Comparison of ENCODE assay signal across 8 mouse cellular contexts in genomic region chr17:32890852-32891238, GRCm38 (mm10). TPM values are rescaled to one million over a fixed set of nuclear protein-coding genes. Genes with fewer than 3 reads are reported as not detected.
DNase-seq lines count a peak whose midpoint lies in the region; ATAC-seq and TF ChIP-seq lines count a peak whose summit lies in the region.

No protein-coding gene starts in this region.

- no peak for DNase-seq in gastrocnemius, adult 2 months
- DNase-seq in gastrocnemius, postnatal 10 days: no peak
- no peak for DNase-seq in forebrain, embryonic 14.5 days (ENCODE audit: low spot score)
- no peak for DNase-seq in ovary, adult 18-20 months (ENCODE audit: low spot score)
- no peak for DNase-seq in embryo, embryonic 10 days (ENCODE audit: low spot score)
- DNase-seq in gastrocnemius, postnatal 4 days (ENCODE audit: low spot score in 2 of 2): no peak

- peak overlapping the region; percentile 75 for H3K9ac ChIP-seq in forebrain, embryonic 14.5 days (ENCODE audit: low read length)
- H3K9ac ChIP-seq in liver, embryonic 16.5 days (ENCODE audit: low read depth, low read length): peak overlapping the region; percentile 77

- intact Hi-C loops in gastrocnemius, adult 2 months (cut with DNase I): loop anchor here (2.0 to 5.0 kb wide), 3 partner anchors 56 to 119 kb away; partner anchors contain the start of genes Cyp4f13 and Zfp472

- H3K4me2 ChIP-seq in forebrain, embryonic 14.5 days (ENCODE audit: low read length): peak overlapping the region; percentile 67
- H3K4me2 ChIP-seq in liver, embryonic 16.5 days (ENCODE audit: low read depth, low read length): peak overlapping the region; percentile 85

- no peak for TF ChIP-seq CTCF in gastrocnemius, adult 2 months (IDR thresholded peaks at IDR 0.05)

- peak overlapping the region; percentile 92 for H3K4me3 ChIP-seq in gastrocnemius, adult 2 months
- H3K4me3 ChIP-seq in forebrain, embryonic 14.5 days (ENCODE audit: low read depth, low read length): peak overlapping the region; percentile 62
- peak overlapping the region; percentile 73 for H3K4me3 ChIP-seq in liver, embryonic 16.5 days (ENCODE audit: low read depth, low read length)

- H3K9me3 ChIP-seq in forebrain, embryonic 14.5 days (replicated peaks; ENCODE audit: control insufficient read depth, low read length): no peaks in the 10 kb centered on the region
- no peaks in the 10 kb centered on the region for H3K9me3 ChIP-seq in liver, embryonic 16.5 days (replicated peaks; ENCODE audit: control insufficient read depth, low read length)

- ATAC-seq in CD4-positive, CD25-positive, alpha-beta regulatory T cell, adult 4 months: peak; percentile 16
- ATAC-seq in forebrain, embryonic 14.5 days: peak; percentile 53; the same call in 1 of the 2 replicates
- ATAC-seq in liver, embryonic 16.5 days (ENCODE audit: low read depth): peak; percentile 14

- no peaks in the 10 kb centered on the region for H3K27me3 ChIP-seq in forebrain, embryonic 14.5 days (replicated peaks; ENCODE audit: control insufficient read depth, insufficient read depth, low read length)
- no peaks in the 10 kb centered on the region for H3K27me3 ChIP-seq in liver, embryonic 16.5 days (ENCODE audit: control insufficient read depth, insufficient read depth, low read depth, low read length)

- H3K27ac ChIP-seq in gastrocnemius, adult 2 months: peak overlapping the region; percentile 94
- peak overlapping the region; percentile 74 for H3K27ac ChIP-seq in forebrain, embryonic 14.5 days (ENCODE audit: low read depth, low read length)
- H3K27ac ChIP-seq in liver, embryonic 16.5 days (ENCODE audit: low read length): peak overlapping the region; percentile 6; the same call in 1 of the 2 replicates

- 3% methylated on average over 11 of the region's 11 CpGs for WGBS in forebrain, embryonic 14.5 days
- 4% methylated on average over 11 of the region's 11 CpGs for WGBS in liver, embryonic 16.5 days (ENCODE audit: insufficient replicate concordance)

- peaks cover 10% of the 10 kb centered on the region for H3K4me1 ChIP-seq in forebrain, embryonic 14.5 days (ENCODE audit: control insufficient read depth, insufficient read depth, low read length)
- H3K4me1 ChIP-seq in liver, embryonic 16.5 days (ENCODE audit: control insufficient read depth, low read depth, low read length): peaks cover 10% of the 10 kb centered on the region

- H3K36me3 ChIP-seq in forebrain, embryonic 14.5 days (ENCODE audit: control insufficient read depth, insufficient read depth, low read length): 0 out of 2 replicates have a peak, but pooled peaks cover 2% of the 10 kb centered on the region
- H3K36me3 ChIP-seq in liver, embryonic 16.5 days (ENCODE audit: control insufficient read depth, insufficient read depth): no peaks in the 10 kb centered on the region

RNA-seq across cellular contexts. Expression of gene Zfp870, which starts 0.6 kb away (rescaled TPM):
- total RNA-seq in gastrocnemius, adult 2 months (2021): 1 to 10 TPM; 6.7 to 8.5 TPM
- 1 to 10 TPM; 7.1 to 7.4 TPM for total RNA-seq in gastrocnemius, postnatal 10 days (2021)
- 10 to 100 TPM; 11.6 to 13.8 TPM for polyA plus RNA-seq in CD4-positive, CD25-positive, alpha-beta regulatory T cell, adult 4 months (2017; shearing (Covaris generic))
- polyA plus RNA-seq in forebrain, embryonic 14.5 days (2014; fragmentation: Nextera tagmentation; extraction: Ambion mirVana): 8.5 and 10.9 TPM in 2 replicates
- 1.3 and 1.4 TPM in 2 replicates for polyA plus RNA-seq in liver, embryonic 16.5 days (2015; fragmentation: Nextera tagmentation; extraction: Ambion mirVana)
- total RNA-seq in gastrocnemius, postnatal 4 days (2021): 10 to 100 TPM in 1 of 2 experiments, 1 to 10 TPM in 1; 7.4 to 10.4 TPM

RNA-seq across cellular contexts. Expression of gene Cyp4f14, which starts 26.3 kb away (rescaled TPM):
- under 1 TPM in 1 of 2 experiments, not detected in 1; 0.17 TPM for total RNA-seq in gastrocnemius, adult 2 months (2021)
- total RNA-seq in gastrocnemius, postnatal 10 days (2021): under 1 TPM; 0.14 to 0.32 TPM
- polyA plus RNA-seq in CD4-positive, CD25-positive, alpha-beta regulatory T cell, adult 4 months (2017; shearing (Covaris generic)): not detected
- polyA plus RNA-seq in forebrain, embryonic 14.5 days (2014; fragmentation: Nextera tagmentation; extraction: Ambion mirVana): 0.10 TPM in 1 of 2 replicates, not detected in the other
- not detected in 2 replicates for polyA plus RNA-seq in liver, embryonic 16.5 days (2015; fragmentation: Nextera tagmentation; extraction: Ambion mirVana)
- total RNA-seq in gastrocnemius, postnatal 4 days (2021): under 1 TPM; 0.12 to 0.13 TPM

RNA-seq across cellular contexts. Expression of gene Cyp4f13, which starts 56.4 kb away (rescaled TPM):
- 10 to 100 TPM in 1 of 2 experiments, 1 to 10 TPM in 1; 8.8 to 11.0 TPM for total RNA-seq in gastrocnemius, adult 2 months (2021)
- total RNA-seq in gastrocnemius, postnatal 10 days (2021): 10 to 100 TPM in 1 of 2 experiments, 1 to 10 TPM in 1; 7.6 to 11.1 TPM
- 10 to 100 TPM; 43.6 to 81.3 TPM for polyA plus RNA-seq in CD4-positive, CD25-positive, alpha-beta regulatory T cell, adult 4 months (2017; shearing (Covaris generic))
- 3.6 and 4.5 TPM in 2 replicates for polyA plus RNA-seq in forebrain, embryonic 14.5 days (2014; fragmentation: Nextera tagmentation; extraction: Ambion mirVana)
- polyA plus RNA-seq in liver, embryonic 16.5 days (2015; fragmentation: Nextera tagmentation; extraction: Ambion mirVana): 8.0 and 9.6 TPM in 2 replicates
- total RNA-seq in gastrocnemius, postnatal 4 days (2021): 10 to 100 TPM; 12.7 to 13.9 TPM

Comparison
In these comparisons a context has a peak if more than half of its experiments do, and no peak if none do; other contexts are left out.
1. H3K27ac ChIP-seq: peak in every context shown above with its lines; median percentile 94 in gastrocnemius, adult 2 months; 74 in forebrain, embryonic 14.5 days; 6 in liver, embryonic 16.5 days.